Mouse (Mus musculus) fat pad, adult 2 months (tissue): ENCODE data around the gene Tsc22d2.
A peak's percentile ranks its signal among the peaks of the same experiment; 100 is the strongest.
"Not testable (repeated sequence)": the region's sequence is repeated elsewhere in the genome, so short reads cannot be mapped to it uniquely, and the experiment has no call there.

Source experiments
- DNase-seq: peaks from one replicate; pipeline ENCODE4 v3.0.0-alpha.2; 2011; ENCODE audit warnings: low read depth, low spot score; ENCODE audit errors: extremely low read depth

Tsc22d2 gene

DNA sequence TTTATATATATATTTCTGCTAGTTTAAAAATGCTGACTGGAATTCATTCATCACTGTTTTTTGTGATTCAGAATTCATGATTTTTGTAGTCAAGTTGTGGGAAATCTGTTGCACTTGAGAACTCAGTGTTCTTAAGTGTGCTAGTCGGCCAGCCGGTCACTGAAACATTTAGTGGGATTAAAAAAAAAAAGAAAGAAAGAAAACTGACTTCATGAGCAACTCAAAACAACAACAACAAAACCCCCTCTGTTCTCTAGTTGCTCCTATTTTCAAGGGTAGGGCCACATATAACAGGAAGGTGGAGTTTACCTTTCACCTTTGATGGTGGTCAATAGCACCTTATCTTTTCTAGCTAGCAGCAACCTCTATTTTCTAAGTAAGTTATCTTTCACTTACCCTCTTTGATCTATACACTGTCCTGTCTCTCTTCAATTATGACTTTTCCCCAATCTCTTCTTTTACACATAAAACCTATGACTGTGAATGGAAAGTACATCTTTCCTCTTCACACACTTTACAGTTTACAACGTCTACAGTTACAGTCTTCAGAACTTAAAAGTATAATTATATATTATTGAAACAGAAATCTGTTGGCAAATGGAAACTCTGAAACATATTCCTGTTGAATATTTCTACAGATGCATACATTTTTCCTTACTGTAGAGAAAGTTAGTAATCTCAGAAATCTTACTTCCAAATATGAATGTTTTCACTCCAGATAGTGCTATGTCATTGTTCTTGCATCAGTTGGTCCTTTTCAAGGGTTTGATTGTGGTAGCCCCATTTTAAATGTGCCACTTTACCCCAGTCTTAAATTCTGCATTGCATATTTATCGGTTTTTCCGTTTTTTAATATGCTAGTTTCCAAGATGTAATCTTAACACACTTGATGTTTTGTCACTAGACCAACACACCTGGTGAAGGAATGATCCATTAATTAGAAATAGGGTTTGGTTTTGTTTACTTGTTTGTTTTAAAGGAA lies 4.5 kb downstream of the Tsc22d2 start:
- DNase-seq: no peak

DNA sequence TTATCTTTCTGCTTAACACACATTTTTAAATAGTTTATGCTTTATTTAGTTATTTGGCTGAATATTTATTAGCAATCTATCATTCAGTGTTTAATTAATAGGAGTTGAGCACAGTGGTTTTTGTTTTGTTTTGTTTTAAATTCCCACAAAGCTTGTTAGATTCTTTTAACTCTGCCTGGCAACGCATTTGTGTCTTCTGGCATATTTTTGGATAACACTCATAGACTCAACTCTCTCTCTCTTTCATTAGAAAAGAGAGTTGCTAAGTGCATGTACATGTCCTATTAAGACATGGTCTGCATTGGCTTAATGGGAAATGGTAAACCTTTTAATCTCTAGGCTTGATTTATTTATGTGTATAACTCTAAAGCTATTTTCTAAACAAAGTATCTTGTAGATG lies 14.3 kb downstream of the Tsc22d2 start:
- DNase-seq: no peak

DNA sequence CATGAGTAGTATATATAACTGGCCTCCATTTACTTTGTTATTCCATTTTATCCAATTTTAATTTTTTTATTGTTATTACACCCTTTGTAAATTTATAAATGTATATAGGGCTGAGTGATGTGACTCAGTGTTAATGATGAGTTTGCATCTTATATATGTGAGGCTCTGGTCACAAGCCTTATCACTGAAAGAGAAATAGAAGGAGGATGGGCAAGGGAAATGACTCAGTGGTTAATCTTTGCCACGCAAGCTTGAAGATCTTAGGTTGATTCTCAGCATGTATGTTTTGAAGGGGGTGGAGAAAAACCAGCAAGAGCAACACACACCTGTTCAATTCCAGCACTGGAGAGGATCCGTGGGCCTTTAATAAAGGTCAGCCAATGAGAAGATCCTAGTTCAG lies 19.9 kb downstream of the Tsc22d2 start:
- DNase-seq: no peak

DNA sequence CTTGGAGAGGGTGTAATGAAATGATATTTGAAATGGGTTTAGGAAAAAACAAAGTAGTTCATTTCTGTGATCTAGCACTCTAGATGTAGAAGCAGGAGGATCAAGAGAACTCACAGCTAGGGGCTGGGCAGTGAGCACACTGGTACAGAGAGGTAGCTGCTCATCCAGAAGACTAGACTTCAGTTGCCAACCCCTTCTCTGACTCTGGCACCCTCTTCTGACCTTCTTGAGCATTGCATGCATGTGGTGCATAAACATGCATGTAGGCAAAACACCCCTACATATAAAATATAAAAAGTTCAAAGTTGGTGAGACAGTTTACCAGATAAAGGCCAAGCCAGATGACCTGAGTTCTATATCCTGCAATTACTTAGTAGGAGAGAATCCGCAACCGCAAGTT lies 33.7 kb downstream of the Tsc22d2 start:
- DNase-seq: no peak

DNA sequence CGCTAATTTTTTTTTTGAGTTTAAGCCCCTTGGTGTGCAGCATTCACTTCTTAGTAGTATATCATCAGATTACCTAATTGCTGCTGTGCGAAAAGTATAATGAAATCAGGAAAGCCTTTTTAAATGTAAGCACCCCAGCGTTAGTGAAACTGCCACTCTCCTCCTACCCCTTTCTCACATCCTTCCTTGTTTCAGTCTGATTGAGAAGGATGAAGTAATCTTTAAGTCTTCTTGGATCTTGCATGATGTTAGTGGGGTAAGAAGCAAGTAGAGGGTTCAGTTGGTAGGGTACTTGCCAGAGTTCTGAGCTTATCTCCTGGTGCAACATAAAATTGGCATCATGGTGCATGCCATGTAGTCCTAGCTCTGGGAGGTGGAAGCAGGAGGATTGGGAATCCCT lies 35.0 kb downstream of the Tsc22d2 start:
- DNase-seq: no peak

DNA sequence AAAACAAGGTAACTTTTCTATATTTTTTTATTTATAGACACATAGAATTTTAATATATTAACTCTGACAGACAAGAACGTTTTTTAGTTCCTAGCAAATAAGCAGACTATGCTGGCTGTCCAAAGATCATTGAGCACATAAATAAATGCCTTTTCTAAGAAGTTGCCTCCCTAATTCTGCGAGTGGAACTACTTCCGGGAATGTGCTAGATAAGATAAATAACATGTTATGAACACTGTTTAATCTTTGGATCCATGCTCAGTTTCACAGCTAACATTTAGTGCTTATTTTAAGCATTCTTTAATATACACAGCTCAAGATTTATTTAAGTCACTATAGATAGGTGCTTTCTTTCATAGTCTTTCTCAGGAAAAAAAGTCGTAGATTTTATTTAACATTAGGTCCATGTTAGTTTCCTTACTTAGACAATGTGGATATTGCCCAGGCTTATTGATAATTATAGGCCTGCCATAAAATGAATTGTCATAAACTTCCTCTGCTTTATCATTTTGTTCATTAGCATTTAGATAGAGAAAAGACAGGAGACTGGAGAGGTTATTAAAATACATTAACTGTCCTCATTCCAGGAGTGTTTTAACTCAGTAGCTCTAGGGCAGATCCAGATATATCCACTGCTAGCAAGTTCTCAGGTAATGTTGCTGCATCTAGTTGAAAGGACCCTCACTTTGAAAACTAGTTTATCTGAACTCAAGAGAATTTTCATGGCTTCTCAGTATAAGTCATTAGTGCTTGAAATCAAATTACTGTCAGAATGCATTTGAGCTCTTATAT lies 40.1 kb downstream of the Tsc22d2 start:
- no peak for DNase-seq

DNA sequence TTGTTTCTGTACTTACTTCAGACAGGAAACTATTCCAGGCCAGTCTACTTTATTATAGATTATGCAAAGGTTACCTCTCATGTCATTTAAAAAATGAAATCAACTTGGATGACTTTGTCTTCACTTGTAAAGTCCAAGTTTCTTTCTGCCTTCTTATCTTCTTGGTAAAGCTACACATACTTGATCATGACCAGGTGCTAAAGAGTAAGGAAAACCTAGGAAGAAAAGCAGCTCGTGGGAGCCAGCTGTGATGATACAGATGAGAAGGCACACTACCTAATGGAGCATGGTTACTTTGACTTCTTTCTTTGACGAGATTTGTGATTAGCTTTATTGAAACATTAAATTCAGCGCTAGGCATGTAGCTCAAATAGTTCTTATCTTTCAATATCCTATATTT lies 40.7 kb downstream of the Tsc22d2 start:
- no peak for DNase-seq

DNA sequence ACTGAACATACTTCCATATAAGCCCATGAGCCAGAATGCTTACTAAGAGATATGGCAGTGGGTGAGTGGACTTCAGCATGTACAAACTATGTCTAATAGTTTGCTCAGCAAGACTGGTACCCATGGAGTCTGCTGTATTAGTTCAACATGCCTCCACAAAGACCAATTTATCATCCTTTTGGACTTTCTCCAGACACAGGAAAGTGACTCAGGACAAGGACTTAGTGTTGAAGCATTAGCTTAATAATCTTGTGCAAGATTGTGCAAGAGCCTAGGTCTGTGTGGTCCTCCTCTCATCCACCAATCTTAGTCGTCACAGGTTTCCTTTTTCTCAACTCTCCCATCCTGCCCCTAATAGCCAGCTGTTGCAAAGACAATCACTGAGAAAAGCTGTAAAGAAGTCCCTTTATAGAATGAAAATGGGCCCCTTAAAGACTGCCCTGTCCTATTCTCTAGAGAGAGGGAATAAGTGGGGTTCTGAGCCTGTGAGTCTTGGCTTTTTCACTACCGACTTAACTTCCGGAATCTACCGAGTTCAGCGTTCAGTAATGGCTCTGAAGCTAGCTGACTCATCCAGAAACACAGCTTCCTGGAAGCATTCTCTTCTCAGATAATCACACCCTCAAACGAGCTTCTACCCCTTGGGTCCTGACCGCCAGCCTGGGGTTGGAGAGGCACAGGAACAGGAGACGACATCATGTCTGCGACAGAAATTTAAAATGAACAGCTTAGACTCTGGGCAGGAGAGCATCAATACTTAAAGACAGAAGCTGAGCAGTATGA lies 55.3 kb downstream of the Tsc22d2 start:
- peak; percentile 40 for DNase-seq

DNA sequence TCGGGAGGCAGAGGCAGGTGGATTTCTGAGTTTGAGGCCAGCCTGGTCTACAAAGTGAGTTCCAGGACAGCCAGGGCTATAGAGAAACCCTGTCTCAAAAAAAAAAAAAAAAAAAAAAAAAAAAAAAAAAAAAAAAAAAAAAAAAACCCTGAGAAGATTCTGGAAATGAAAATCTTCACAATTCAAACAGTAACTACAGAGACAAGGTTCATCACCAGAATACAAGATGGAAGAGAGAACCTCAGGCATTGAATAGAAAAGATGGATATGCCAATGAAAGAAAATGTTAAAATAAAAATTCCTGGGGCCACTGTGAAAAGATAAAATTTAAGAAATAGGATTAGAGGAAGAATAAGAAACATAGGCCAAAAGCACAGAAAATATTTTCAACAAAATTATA lies 60.8 kb downstream of the Tsc22d2 start:
- DNase-seq: not testable (repeated sequence)

DNA sequence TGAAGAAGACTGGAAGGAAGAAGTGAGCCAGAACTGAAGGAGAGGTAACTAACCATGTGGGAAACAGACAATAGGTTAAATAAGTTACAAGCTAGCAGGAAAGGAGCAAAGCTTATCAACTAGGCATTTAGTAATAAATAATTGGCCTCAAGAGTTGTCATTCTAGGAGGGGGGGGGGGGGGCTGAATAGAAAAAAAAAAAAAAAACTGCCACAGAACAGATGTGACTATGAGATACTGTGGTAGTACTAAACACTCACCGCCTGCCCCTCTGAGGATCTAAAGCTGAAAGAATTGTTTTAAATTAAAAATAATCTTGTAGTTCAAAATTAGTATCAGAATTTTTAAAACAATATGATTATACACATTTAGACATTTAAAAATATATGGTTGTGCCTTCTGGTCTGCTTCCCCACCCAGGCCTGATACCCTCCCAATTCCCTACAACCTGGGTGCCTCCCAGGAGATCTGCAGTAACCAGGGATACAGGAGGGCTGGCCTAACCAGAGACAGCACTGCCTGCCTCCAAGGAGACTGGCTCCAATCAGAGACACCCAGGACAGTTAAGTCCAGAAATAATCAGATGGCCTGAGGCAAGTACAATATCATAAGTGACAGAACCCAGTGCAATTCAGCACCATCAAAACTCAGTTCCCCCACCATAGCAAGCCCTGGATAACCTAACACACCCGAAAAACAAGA lies 64.4 kb downstream of the Tsc22d2 start:
- DNase-seq: no peak

DNA sequence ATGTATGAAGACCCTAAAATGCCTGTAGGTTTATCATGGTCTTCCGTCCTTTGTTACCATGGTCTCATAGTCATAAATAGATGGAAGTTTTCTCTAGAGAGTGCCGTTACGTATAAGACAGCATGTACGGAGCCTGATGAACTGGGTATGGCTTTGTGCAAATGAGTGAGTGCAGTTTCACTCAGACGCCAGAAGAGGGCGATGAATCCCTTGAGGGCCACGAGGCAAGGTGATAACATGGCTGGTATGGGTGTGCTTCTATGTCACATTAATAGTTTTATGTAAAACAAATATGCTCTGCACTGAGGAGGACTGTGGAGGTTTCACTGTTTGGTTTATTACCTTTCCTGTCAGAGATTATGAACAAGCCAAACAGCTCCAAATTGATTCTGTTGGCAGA lies 71.4 kb downstream of the Tsc22d2 start:
- no peak for DNase-seq

DNA sequence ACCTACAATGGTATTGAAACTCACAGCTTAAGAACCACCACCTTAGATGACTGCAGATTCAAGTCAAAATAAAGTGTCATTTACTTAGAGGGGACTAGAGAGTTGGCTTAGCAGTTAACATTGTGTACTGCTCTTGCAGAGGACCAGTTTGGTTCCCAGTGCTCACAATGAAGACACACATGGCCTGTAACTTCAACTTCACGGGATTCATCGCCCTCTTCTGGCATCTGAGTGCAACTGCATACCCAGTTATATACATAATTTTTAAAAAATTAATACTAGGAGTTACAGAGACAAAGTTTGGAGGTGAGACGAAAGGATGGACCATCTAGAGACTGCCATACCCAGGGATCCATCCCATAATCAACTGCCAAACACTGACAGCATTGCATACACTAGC lies 72.6 kb downstream of the Tsc22d2 start:
- no peak for DNase-seq

DNA sequence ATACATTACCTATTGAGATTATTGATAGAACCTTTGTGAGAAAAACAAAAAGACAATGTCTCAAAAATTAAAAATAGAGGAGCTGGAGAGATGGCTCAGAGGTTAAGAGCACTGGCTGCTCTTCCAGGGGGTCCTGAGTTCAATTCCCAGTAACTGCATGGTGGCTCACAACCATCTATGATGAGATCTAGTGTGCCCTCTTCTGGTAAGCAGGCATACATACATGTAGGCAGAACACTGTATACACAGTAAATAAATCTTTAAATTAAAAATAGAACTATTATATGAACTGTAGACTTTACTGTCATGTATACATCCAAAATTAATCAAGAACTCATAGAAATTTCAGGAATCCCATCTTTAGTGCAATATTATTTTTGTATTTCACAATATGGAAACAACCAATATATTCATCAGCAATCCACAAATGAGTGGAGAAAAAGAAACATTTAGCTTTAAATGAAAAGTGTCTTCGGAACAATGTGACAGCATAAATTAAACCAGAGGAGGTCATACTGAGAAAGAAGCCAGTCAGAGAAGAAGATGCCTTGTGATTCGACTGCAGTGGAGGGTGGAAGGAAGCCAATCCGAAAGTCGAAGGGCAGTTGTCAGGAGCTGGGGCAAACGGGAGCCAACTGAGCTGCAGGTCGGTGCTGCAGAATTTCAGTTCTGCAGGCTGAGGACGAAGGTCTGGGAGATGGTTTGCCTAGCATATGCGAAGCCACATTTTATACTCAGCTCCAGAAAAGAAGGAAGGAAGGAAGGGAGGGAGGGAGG lies 73.7 kb downstream of the Tsc22d2 start:
- no peak for DNase-seq

DNA sequence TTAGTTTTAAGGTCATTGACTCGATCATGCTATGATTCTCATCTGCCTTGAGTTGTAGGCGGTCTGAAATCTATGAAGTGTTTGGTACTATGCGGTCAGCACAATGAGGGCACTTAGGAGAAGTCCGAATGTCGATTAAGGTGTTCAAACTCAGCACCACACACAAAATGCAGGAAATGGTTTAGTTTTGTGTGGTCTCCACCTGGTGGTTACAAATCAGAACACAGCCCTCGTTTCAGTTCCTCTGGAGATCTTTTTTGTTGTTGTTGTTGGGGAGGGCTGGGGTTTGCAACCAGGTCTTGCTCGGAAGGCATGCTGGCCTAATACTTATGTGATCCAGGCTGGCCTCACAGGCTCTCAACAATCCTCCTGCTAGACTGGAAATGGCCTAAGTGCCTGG lies 76.3 kb downstream of the Tsc22d2 start:
- DNase-seq: no peak

DNA sequence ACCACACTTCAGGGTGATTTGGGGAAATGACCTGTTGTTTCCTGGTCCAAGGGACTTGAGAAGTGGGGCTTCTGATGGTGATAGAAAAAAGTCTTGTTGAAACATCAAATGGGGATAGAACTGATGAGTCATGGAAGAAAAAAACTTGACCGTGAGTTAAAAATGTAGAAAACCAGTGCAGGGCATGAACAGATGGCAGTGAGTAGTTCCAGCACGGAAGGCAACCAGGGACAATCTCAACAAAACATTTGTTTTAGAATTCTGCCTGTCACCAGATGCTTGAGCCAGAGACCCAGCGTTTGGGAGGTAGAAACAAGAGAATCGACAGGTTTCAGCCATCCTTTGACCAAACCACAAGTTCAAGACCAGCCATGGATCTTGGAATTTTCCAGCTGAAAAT lies 79.1 kb downstream of the Tsc22d2 start:
- no peak for DNase-seq

DNA sequence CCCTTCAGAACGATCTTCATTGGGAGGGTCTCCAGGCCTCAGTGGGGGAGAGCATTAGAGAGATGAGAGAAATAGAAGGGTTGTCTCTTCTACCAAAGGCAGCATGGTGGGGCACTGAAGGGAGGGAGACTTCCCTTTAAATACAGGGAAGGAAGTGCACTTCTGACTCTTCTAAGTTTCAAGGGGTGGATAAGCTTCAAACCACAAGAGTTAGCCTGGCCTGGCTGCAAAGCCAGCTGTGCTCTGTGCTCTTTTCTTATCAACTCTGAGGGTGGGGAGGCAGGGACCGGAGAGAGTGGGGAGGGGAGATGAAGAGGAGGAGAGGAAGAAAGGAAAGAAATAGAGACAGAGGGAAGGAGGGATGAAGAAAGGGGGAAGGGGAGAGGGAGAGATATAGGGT lies 87.4 kb downstream of the Tsc22d2 start:
- no peak for DNase-seq

DNA sequence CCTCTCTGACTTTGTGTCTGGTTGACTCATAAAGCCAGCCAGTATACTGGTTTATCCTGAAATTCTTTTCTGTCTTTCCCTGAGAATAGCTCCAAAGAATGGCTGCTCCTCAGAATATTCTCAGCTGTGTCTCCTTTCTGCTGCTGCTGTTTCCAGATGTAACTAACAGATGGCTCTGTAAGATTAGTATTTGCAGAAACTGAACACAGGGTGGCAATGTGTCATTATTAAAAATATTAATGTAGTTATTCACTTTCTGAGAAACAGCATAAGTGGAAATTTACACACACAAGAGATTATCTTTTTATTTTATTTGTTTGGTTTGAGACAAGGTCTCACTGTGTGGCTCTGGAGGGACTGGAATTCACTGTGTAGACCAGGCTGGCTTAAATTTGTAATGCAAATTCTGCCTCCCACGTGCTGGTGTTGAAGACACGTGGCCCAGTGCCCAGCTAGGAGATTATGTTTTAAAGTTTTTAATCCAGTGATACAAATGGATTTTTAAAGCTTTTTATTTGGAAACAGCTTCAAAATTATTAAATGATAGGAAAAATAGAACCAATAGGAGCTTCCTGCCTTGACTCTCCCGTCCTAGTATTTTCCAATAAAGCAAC lies 89.3 kb downstream of the Tsc22d2 start:
- DNase-seq: no peak

DNA sequence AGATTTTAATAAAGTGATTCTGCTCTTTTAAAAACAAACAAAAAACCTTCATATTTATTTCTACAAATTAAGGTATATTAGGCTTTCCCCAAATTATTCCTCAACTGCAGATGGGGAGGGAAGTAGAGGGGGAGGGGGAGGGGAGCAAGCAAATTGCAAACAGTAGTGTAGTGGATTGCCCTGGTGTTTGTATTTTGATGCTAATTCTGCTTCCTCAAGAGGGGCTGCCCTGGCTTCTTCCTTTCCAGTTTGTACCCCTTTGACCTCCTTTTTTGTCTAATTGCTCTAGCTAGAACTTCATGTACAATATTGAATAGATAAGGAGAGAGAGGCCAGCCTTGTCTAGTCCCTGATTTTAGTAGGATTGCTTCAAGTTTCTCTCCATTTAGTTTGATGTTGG lies 90.2 kb downstream of the Tsc22d2 start:
- DNase-seq: no peak

DNA sequence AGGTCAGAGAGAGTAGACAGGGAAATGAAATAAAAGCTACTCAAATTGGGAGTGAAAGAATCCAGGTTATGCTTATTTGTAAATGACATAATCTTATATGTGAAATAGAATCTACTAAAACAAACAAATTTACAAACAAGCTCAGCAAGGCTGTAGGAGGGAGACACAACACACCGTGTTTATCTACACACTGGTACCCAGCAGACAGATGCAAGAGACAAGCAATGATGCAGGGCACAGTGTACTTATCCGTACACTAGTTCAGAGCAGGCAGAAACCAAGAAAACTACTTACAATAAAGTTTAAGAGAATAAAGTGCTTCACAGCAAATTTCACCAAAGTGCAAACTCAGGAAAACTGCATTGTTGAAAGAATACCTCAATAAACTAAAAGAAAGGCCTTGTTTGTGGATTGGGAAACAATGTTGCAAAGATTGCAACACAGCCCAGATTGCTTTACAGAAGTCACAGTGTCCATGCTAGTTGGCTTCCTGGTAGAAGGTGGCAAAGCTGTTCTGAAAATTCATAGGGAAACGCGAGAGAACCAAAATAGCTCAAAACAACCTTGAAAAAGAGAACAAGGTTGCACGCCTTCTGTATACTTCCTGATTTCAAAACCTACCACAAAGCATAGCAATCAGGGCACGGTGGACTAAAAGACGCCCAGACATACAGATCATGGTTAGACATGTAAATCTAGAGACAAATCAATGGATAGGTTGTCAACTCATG lies 93.7 kb downstream of the Tsc22d2 start:
- DNase-seq: no peak
